Mouse (Mus musculus) megakaryocyte, embryonic 14.5 days (primary cell): ENCODE results near the gene Smap1. TPM values are rescaled to one million over a fixed set of nuclear protein-coding genes. Genes with fewer than 3 reads are reported as not detected.

Experiments
- H3K27me3 ChIP-seq: replicated peaks from 2 replicates; pipeline ENCODE3; 2012; ENCODE audit warnings: inconsistent platforms
- H3K36me3 ChIP-seq: replicated peaks from 2 replicates; pipeline ENCODE3; 2012; ENCODE audit warnings: low read length, inconsistent platforms, mixed read lengths
- H3K4me1 ChIP-seq: 2 replicates; pipeline ENCODE4 v1.6.1; 2012; ENCODE audit warnings: inconsistent platforms
- H3K4me3 ChIP-seq: replicated peaks from 2 replicates; pipeline ENCODE3; 2012; ENCODE audit warnings: moderate library complexity, mild to moderate bottlenecking, inconsistent platforms
- H3K9me3 ChIP-seq: 2 replicates; pipeline ENCODE4 v1.6.1; 2012; ENCODE audit warnings: inconsistent platforms
- FLI1 ChIP-seq: IDR thresholded peaks from 2 replicates; pipeline ENCODE4 v1.6.1; 2012; ENCODE audit warnings: low read length, inconsistent platforms, mixed read lengths
- GATA1 ChIP-seq: IDR thresholded peaks from 3 replicates; pipeline ENCODE4 v1.6.1; 2012; ENCODE audit warnings: mixed read lengths, low read length, inconsistent platforms, borderline replicate concordance
- polyA plus RNA-seq: library from polyadenylated mRNA; stranded (reverse); fragments of >175 nt; gene quantifications from 2 replicates; pipeline ENCODE4 v1.2.3, GENCODE M21; 2012; ENCODE audit warnings: low replicate concordance; ENCODE audit not compliant: insufficient read depth

Smap1 gene
- polyA plus RNA-seq, 1 experiment = 31.9 TPM

- Histone ChIP-seq H3K27me3 (no peaks in the 10 kb centered on the region), H3K36me3 (peaks cover 33% of the 10 kb centered on the region), H3K4me3 (no peak overlapping the region), H3K4me1 (peaks cover 26% of the 10 kb centered on the region; the same call in 1 of the 2 replicates), H3K9me3 (no peaks in the 10 kb centered on the region)
- no peak for TF ChIP-seq GATA1
- no peak for TF ChIP-seq FLI1
Observed at GRCm38 (mm10) chr1:23884914-23885313, 37.2 kb downstream of the Smap1 start.

- Histone ChIP-seq H3K9me3 (no peaks in the 10 kb centered on the region), H3K4me1 (peaks cover 30% of the 10 kb centered on the region), H3K4me3 (no peak overlapping the region), H3K36me3 (peaks cover 41% of the 10 kb centered on the region), H3K27me3 (no peaks in the 10 kb centered on the region)
- TF ChIP-seq FLI1 = no peak
Observed at GRCm38 (mm10) chr1:23884087-23884668, 37.9 kb downstream of the Smap1 start.

- Histone ChIP-seq H3K4me3 (no peak overlapping the region), H3K4me1 (peaks cover 33% of the 10 kb centered on the region), H3K27me3 (no peaks in the 10 kb centered on the region), H3K36me3 (peaks cover 55% of the 10 kb centered on the region), H3K9me3 (no peaks in the 10 kb centered on the region)
- no peak for TF ChIP-seq GATA1
- TF ChIP-seq FLI1 = no peak
Observed at GRCm38 (mm10) chr1:23882681-23883080, 39.4 kb downstream of the Smap1 start.

- Histone ChIP-seq H3K27me3 (no peaks in the 10 kb centered on the region), H3K9me3 (no peaks in the 10 kb centered on the region), H3K36me3 (peaks cover 90% of the 10 kb centered on the region), H3K4me3 (no peak overlapping the region), H3K4me1 (peaks cover 28% of the 10 kb centered on the region)
- TF ChIP-seq FLI1 = no peak
- no peak for TF ChIP-seq GATA1
Observed at GRCm38 (mm10) chr1:23872194-23872593, 49.9 kb downstream of the Smap1 start.

GRCm38 (mm10) chr1:23867350-23867862 is 54.7 kb downstream of the Smap1 start:
- no peaks in the 10 kb centered on the region for H3K27me3 ChIP-seq
- no peak for TF ChIP-seq FLI1
- no peak for TF ChIP-seq GATA1
- H3K9me3 ChIP-seq = no peaks in the 10 kb centered on the region
- H3K4me3 ChIP-seq = no peak overlapping the region
- H3K4me1 ChIP-seq = peaks cover 33% of the 10 kb centered on the region
- H3K36me3 ChIP-seq = peaks cover 79% of the 10 kb centered on the region

GRCm38 (mm10) chr1:23865566-23865965 is 56.6 kb downstream of the Smap1 start:
- peaks cover 33% of the 10 kb centered on the region for H3K4me1 ChIP-seq
- H3K4me3 ChIP-seq = no peak overlapping the region
- no peaks in the 10 kb centered on the region for H3K27me3 ChIP-seq
- TF ChIP-seq GATA1 = no peak
- TF ChIP-seq FLI1 = no peak
- H3K9me3 ChIP-seq = no peaks in the 10 kb centered on the region
- peaks cover 68% of the 10 kb centered on the region for H3K36me3 ChIP-seq

- Histone ChIP-seq H3K9me3 (no peaks in the 10 kb centered on the region), H3K27me3 (no peaks in the 10 kb centered on the region), H3K36me3 (peaks cover 72% of the 10 kb centered on the region), H3K4me1 (peaks cover 7% of the 10 kb centered on the region; the same call in 1 of the 2 replicates), H3K4me3 (no peak overlapping the region)
- TF ChIP-seq FLI1 (no peak), GATA1 (no peak)
Observed at GRCm38 (mm10) chr1:23860944-23861343, 61.2 kb downstream of the Smap1 start.

GRCm38 (mm10) chr1:23855623-23856022 is 66.5 kb downstream of the Smap1 start:
- TF ChIP-seq GATA1 = no peak
- peaks cover 99% of the 10 kb centered on the region for H3K36me3 ChIP-seq
- H3K9me3 ChIP-seq = no peaks in the 10 kb centered on the region
- H3K4me1 ChIP-seq = peaks cover 14% of the 10 kb centered on the region
- no peaks in the 10 kb centered on the region for H3K27me3 ChIP-seq
- H3K4me3 ChIP-seq = no peak overlapping the region

- no peaks in the 10 kb centered on the region for H3K9me3 ChIP-seq
- H3K27me3 ChIP-seq = no peaks in the 10 kb centered on the region
- no peak for TF ChIP-seq FLI1
- no peak for TF ChIP-seq GATA1
- peaks cover 99% of the 10 kb centered on the region for H3K36me3 ChIP-seq
- 0 out of 2 replicates have a peak, but pooled peaks cover 2% of the 10 kb centered on the region for H3K4me1 ChIP-seq
- H3K4me3 ChIP-seq = no peak overlapping the region
Observed at GRCm38 (mm10) chr1:23846044-23846680, 76.0 kb downstream of the Smap1 start.

- Histone ChIP-seq H3K27me3 (no peaks in the 10 kb centered on the region), H3K36me3 (peaks cover 98% of the 10 kb centered on the region), H3K4me3 (no peak overlapping the region), H3K4me1 (0 out of 2 replicates have a peak, but pooled peaks cover 2% of the 10 kb centered on the region), H3K9me3 (no peaks in the 10 kb centered on the region)
- TF ChIP-seq FLI1 (no peak), GATA1 (no peak)
Observed at GRCm38 (mm10) chr1:23845007-23845406, 77.1 kb downstream of the Smap1 start.
